Mouse (Mus musculus): Measurements from ENCODE around the gene Lamtor1.
"Not testable (repeated sequence)": the region's sequence is repeated elsewhere in the genome, so short reads cannot be mapped to it uniquely, and the experiment has no call there.

Lamtor1 gene

DNA sequence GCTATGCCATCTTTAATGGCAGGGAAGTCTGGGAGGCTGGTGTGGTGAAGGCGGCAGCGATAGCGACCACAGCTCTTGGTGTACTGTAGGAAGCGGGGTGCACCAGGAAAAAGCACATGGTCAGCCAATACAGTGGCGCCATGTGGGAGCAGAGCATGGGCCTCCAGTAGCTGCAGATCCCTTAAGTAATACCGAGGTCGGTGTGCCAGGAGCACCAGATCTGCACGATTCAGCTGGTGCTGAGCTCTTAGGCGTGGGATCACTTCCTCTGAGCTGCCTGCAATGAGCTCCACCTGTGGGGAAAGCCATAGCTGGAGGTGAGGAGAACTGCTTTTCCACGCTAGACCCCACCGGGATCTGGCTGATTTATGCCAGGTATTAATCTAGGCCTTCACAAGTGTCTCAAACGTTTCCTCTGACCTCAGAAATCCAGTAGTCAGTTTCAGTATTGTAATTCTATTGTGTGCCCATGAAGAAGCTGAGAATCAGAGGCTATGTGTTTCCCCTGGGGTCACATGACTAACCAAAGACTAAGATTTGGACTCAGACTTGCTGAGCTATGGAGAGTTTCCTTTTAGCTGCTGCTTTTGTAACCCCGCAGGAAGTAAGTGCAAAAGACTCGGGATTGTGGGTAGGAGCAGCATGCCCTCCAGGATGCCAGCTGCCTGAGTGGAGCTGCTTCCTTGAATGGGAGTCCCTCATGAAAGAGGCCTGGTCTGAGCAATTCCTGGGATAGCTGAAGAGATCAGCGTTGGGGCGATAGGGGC lies 5.2 kb upstream of the Lamtor1 start:
- DNase-seq (ENCODE audit: low spot score) = no peak

DNA sequence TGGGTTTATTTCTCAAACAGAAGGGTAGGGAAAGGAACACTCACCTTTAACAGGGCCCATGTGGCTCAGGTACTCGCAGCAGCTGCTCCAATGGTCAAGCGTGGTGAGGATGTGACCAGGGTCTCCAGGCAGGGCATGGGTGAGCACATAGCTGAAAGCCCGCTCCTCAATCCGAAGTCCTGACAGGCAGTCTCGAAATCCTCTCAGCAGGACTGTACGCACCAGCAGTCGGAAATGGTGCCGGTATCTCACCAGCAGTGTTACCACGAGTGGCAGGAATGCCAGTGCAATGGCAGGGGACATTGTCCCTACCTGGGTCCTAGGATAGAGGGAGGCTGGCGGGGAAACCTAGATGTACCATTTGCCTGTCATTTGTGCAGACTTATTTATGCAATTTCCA lies 3.7 kb upstream of the Lamtor1 start:
- DNase-seq (ENCODE audit: low spot score) = no peak

DNA sequence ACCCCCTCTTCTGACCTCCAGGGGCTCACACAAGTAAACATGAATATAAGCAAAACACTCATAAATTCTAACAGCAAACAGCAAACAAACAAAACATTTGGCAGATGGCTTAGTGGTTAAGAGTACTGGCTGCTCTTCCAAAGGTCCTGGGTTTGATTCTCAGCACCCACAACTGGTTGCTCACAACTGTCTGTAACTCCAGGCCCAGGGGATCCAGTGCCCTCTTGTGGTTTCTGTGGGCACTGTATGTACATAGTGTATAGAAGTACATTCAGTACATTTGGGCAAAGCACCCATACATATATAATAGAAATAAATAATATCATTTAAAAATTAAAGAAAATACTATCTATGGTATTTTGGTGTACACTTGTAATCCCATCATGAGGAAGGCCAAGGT lies 2.9 kb upstream of the Lamtor1 start:
- DNase-seq (ENCODE audit: low spot score) = no peak

DNA sequence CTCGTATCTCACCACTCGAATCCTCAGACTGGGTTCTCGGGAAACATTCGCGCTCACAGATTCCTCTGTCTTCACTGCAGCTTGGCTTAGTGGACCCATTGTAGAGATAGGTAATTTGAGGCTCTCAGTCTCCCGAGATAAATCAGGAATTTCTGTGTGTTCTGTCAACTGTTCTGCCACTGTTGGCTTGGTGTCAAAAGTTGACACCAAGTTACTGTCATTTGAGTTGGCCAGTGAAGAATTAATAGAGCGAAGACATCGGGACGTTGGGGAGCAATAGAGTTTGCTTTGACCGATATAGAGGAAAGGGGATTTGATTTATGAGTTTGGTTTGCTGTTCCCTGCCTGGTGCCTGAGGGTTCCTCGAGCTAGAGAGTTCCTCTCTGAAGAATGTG lies 580 bp downstream of the Lamtor1 start, which contains the start of gene Tomt:
TSS of gene Tomt (minus strand) at position 73 of the 395 bp plus-strand sequence.
- DNase-seq (ENCODE audit: low spot score) = no peak

DNA sequence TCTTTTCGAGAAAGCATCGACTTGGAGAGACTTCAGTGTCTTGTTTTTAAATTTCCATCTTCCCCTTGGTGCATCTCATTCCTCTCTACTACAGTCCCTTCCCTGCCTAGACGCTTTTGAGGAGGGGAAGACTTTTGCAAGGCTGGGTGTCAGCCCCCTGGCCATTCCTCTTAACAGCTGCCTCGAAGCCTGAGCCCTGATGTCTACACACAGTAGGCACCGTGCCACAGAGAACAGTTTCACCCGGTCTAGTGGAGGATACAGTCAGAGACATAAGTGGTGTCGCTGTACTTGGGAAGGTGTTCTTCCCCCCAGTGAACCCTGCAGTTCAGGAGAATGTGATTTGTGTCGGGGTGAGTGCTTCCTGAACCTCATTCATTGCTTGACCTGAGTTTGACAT lies 992 bp downstream of the Lamtor1 start:
- DNase-seq (ENCODE audit: low spot score) = no peak

DNA sequence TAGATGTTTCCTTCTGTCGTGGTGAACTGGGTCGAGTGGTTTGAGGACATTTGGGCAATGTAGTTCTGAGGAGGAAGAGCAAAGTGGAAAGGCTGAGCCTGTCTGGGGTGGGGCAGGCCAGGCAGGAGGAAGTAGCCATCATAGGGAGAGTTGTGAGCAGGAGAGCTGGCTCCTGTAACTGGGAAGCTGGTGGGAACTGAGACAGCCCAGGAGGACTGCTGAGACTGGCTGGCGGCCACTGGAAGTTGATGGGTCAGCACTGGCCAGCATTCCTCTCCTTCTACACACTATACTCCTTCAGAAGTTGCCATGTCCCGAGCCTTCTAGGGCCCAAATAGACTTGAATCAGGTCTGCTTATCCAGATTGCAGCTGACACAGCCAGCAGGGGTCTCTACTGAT lies 2.7 kb downstream of the Lamtor1 start:
- DNase-seq (ENCODE audit: low spot score) = no peak

DNA sequence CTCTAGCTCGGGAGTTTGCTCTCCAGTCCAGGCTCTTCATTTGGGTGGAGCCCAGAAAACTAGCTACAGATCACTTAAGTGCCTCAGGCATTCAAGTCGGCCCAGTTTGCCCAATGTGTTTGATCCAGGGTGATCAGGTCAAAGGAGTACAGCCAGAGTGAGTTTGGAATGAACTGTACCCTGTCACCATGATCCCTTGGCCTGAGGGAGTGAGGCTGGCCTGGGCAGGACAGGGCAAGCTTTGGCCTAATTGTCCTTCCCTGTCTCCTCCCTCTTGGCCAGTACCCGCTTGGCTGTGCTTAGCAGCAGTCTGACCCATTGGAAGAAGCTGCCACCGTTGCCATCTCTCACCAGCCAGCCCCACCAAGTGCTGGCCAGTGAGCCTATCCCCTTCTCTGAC lies 4.4 kb downstream of the Lamtor1 start:
- DNase-seq (ENCODE audit: low spot score) = no peak

DNA sequence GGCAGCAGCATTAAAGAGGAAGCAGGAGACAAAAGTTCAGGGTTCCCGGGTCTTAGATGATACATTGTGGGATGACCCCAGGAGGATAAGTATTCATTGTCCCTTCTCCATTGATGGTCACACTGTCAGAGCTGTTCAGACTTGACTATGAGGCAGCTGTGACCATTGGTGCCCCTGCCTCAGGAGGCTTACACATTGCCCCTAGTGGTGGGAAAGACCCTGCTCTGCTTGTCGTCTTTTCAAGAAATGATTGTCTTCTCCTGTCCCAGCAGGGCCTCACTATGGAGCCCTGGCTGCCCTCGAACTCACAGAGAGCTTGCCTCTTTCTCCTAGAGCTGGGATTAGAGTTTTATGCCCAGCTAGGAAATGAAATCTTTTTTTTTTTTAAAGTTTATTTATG lies 6.3 kb downstream of the Lamtor1 start:
- no peak for DNase-seq (ENCODE audit: low spot score)

DNA sequence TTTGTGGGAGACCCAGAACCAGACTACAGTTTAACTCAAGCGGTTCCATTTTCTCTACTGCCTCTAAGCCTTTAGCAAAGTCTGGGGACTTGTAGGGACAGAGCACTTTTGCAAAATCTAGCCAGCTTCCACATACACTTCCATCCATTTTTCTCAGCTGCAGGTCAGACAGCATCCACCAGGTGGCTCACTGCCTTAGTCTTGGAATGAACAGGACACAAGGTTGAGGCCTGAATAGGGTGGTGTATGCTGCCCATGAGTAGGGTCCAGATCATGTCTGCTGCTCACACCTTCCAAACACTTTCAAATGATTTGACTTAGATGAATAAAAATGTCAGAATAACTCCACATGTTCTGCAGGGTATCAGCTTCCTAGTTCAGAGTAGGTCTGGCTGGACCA lies 12.4 kb downstream of the Lamtor1 start:
- peak; percentile 53 for DNase-seq (ENCODE audit: low spot score)

DNA sequence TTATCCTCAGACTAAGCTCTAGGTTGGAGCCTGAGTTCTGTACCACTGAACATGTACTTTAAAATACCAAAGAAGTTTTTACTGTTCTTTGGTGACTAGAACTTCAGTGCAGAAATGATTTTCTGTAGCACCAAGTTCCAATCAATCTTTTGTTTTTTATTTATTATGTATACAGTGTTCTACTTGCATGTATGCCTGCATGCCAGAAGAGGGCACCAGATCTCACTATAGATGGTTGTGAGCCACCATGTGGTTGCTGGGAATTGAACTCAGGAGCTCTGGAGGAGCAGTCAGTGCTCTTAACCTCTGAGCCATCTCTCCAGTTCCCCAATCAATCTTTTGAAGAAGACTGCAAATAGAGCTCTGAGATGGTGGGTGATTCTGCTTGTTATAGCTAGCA lies 20.2 kb downstream of the Lamtor1 start:
- not testable (repeated sequence) for DNase-seq (ENCODE audit: low spot score)

DNA sequence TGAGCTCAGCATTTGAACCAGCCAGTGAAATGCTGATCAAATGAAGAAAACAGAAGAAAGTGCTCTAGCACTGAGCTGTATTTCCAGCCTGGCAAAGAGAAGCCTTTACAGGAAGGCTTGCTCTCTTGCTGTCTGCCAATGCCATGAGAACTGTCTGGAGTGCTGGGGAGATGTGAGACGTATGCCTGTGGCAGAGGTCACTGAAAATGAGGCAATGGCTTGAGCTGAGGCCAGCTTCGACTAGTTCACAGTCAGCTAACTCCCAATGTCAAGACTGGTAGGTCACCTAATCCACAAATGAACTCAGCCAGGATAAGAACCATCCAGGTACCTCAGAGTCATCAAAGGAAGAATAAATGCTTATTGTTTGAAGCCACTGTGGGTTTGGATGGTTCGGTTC lies 22.4 kb downstream of the Lamtor1 start:
- DNase-seq (ENCODE audit: low spot score) = no peak

DNA sequence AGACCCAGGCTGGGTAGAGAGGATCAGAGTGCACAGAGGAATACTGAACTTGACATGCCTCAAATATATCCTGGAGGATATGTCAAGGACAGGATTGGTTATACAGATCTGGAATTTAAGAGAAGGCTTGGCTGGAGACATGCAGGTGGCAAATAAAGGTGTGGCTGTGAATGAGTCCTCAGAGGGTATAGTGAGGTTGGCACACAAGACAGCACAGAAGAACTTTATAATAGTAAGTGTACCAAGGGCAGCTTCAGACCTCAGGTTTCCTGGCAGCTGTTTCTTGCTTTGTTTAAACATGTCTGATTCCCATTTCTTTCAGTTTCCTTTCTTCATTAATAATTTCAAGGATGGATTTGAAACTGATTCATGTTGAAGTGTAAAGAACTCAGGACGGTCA lies 26.8 kb downstream of the Lamtor1 start:
- DNase-seq (ENCODE audit: low spot score) = no peak

DNA sequence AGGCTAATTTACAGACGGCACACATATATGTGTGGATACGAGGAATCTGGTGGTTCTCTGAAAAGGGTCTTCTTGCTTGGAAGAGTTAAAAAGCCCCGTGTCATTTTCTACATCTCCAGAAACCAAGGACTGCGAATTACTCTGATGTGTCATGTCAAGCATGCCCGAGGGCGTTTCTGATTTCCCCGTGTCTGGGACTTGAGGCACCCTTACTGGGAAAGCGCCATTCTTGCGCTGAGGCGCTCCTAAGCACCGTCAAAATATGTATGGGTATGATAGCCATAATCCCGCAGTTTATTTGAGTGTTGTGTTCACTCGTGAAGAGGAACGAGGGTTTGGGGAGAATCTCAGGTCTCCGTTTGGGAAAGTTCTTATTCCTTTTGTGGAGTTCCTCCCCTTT lies 27.6 kb downstream of the Lamtor1 start:
- DNase-seq (ENCODE audit: low spot score) = no peak

DNA sequence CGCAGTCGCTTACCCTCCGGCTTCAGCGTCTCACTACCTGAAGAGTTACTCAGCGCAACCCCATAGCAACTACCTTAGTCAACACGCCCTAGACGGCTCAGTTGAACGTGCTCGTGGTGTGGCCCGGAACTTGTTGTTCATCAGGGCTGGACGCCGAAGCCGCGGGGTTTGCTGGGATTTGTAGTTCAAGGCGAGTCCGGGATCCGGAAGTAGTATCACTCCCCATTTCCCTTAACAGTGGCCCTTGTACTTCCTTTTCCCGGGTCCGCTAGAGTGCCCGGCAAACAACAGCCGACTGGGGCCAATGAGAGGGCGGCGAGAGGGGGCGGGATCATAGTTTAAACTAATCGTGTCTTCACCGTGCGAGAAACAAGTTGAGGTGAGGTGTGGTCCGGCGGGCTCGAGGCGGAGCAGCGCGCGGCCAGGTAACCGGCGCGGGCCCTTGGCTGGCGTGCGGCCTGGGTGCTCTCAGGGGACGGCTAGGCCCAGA lies 28.1 kb downstream of the Lamtor1 start, which contains the start of the genes Lrrc51 and Numa1:
TSS of gene Lrrc51 (minus strand) at position 145 of the 490 bp plus-strand sequence.
TSS of gene Numa1 (plus strand) at position 361 of the 490 bp plus-strand sequence.
- peak; percentile 94 for DNase-seq (ENCODE audit: low spot score)

DNA sequence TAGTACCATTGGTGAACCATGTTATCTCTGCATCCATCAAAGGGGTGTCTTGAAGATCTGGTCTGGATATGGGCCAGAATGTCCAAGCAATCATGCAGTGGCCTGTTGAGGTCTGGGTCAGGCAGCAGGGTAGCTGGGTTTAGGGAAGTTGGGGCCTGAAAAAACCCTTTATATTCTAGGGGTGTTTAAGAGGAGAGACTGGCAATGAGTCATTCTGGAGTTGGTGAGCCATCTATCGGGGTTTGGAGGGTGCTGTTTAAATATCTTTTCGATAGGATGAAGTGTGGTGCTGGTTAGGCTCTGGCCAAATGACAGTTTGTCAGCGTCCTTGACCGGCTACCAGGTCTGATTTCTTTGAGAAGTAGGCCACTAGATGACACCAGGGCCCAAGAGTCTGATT lies 30.3 kb downstream of the Lamtor1 start:
- DNase-seq (ENCODE audit: low spot score) = no peak

DNA sequence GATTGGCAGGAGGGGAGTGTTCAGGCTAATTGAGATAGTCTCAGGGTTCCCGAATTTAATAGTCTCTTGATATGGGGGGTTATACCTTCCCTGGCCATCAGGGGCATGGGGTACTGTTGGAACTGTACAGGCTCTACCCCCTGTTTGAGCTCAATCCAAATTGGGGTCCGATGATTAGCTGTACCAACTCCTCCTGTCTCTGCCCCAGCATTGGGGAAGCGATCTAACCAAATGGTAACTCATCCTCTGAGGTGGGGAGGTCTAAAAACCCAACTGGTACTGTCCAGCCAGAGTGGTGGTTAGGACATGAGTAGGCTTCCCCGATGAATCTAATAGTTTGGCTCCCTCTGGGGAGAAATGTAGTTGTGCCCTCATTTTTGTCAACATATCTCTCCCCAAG lies 31.3 kb downstream of the Lamtor1 start:
- DNase-seq (ENCODE audit: low spot score) = no peak

DNA sequence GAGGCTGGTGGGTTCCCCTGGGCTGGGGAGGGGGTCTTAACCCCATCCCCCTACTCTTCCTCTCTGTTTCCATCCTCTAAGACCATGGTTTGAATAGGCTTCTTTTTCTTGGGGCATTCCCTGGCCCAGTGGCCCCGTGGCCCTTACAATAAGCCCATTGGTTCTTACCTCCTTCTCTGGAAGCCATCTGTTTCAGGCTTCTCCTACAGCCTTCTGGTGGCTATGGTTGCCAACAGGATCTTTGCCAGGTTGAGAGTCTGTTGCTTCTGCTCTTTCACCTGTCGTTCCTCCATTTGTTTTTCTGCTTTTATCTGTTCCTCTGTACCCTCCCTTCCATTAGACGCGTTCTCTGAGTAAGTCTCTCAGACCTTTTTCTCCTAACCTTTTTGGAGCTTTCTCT lies 31.9 kb downstream of the Lamtor1 start:
- no peak for DNase-seq (ENCODE audit: low spot score)

DNA sequence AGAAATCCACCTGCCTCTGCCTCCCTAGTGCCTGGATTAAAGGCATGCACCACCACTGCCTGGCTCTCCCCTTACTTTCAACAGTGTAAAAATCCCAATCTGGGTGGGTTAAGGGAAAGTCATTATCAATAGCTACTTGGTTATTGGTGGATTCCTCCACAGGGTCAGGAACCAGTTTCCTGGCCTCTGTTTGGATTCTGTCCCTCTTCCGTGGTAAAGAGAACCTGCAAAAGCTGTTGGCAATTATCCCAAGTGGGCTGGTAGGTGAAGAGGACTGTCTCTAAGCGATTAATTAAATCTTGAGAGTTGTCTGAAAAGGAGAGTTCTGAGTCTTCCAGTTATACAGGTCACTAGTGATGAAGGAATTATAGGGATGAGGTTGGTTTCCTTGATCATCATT lies 32.6 kb downstream of the Lamtor1 start:
- no peak for DNase-seq (ENCODE audit: low spot score)

DNA sequence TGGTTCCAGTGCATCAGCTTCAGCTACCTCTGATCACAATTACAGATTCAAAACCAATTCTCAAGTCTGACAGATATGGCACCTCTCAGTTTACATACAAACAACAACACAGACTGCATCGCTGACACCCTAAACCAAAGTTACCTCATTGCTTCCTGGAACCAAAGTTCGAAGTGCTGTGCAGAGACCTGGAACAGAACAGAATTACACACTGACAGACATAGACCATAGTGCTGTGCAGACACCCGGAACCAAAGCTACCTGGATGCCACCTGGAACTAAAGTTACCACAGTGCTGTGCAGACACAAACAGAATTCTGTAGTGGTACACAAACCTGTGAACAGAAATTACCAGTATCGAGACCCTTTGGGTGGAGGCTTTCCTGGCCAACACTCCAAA lies 34.1 kb downstream of the Lamtor1 start:
- DNase-seq (ENCODE audit: low spot score) = no peak

DNA sequence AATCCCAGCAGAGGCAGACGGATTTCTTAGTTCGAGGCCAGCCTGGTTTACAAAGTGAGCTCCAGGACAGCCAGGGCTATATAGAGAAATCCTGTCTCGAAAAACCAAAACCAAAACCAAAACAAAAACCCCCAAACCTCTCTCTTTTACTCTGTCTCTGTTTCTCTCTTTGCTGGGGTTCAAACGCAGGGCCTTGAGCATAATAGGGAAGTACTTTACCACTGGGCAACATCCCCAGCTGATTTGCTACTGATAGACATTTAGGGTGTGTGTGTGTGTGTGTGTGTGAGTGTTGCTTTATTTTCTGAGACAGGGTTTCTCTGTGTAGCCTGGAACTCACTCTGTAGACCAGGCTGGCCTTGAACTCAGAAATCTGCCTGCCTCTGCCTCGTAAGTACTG lies 43.3 kb downstream of the Lamtor1 start:
- not testable (repeated sequence) for DNase-seq (ENCODE audit: low spot score)

DNA sequence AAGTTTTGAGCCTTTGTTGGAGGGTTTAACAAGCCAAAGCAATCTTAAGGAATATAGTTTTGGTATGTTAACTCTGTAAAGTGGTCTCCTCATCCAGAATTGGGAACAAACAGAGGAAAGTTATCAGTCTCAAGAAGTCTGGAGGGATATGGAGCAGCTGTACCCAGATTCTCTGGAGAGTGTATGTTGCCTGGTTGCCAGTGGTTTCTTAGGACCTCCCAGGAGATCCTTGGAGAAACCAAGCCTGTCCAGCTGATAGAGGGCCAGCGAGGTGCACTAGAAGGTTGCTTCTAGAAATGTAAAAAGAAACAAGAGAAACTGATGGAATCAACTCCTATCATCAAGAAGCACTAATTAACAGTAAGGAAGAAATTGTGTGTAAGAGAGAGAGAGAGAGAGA lies 45.9 kb downstream of the Lamtor1 start:
- DNase-seq (ENCODE audit: low spot score) = no peak

DNA sequence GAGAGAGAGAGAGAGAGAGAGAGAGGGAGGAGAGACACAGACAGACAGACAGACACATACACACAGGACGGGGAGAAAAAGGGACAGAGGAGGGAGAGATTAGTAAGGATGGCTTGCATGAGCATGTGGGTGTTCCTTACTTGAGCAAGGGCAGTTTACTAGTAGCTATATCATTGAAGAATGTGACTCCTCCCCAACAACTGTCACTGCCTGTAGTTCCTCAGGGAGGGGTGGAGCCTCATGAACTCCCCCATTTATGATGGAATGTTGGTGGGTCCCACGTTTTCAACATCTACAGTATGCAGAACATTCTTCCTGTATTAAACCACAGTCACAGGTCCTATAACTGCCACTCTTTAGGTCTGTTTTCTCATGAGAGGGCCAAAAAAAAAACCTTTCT lies 46.4 kb downstream of the Lamtor1 start:
- no peak for DNase-seq (ENCODE audit: low spot score)

DNA sequence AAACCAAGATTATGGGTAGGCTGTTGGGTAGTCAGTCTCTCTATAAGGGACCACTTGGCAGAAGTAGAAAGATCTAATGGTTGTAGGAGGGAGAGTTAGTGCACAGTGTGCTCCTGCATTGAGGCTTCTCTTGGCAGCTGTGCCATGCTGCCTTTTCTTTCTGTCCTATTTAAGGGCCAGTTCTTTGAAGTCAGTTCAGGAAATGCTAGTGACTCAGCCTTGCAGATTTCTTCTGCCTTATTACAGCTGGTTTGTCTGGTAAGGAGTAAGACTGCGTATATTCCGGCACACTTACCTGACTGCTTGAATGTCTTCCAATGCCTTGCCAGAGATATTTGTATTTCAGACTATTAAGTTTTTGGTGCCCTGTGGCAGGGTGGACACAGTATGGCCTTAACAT lies 48.5 kb downstream of the Lamtor1 start:
- DNase-seq (ENCODE audit: low spot score) = no peak

DNA sequence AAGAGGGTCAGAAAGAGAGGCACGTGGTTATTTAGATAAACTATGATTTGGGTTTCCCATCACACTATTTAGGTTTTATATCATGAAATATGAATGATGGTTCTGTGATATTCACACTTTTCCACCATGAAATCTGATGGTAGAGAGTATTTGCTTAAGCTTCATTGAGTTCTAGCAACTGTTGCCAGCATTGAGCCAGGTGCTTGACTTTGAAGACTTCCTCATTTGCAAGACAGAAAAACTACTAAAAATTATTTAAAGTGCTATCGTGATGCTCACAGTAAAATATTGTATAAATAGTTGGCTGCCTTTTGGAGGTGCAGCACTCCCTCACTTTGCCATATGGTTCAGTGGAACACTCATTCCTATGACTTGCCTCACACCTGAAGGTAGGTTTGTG lies 49.6 kb downstream of the Lamtor1 start:
- DNase-seq (ENCODE audit: low spot score) = no peak

All from ovary, postnatal 36 days (tissue).